Mouse (Mus musculus) large intestine, adult 2 months (tissue): ENCODE results near the gene Cacna2d2. TPM values are rescaled to one million over a fixed set of nuclear protein-coding genes. Genes with fewer than 3 reads are reported as not detected.

ENCODE experiments used
- DNase-seq: peaks from one replicate; pipeline ENCODE4 v3.0.0-alpha.2; 2012; ENCODE audit warnings: low read depth, low spot score
- WGBS: fragments of 180-500 bp; shearing (Covaris S2); methylation state at CpG from one replicate; pipeline ENCODE4 v1.1.7; 2018; 5-methylcytosine and 5-hydroxymethylcytosine counted together
- polyA plus RNA-seq: library from polyadenylated mRNA; depleted of rRNA; stranded (reverse); fragments of >200 nt; gene quantifications from 2 replicates; pipeline ENCODE4 v1.2.3, GENCODE M21; 2012

Gene Cacna2d2
- polyA plus RNA-seq, 1 experiment: 2.2 TPM

DNA sequence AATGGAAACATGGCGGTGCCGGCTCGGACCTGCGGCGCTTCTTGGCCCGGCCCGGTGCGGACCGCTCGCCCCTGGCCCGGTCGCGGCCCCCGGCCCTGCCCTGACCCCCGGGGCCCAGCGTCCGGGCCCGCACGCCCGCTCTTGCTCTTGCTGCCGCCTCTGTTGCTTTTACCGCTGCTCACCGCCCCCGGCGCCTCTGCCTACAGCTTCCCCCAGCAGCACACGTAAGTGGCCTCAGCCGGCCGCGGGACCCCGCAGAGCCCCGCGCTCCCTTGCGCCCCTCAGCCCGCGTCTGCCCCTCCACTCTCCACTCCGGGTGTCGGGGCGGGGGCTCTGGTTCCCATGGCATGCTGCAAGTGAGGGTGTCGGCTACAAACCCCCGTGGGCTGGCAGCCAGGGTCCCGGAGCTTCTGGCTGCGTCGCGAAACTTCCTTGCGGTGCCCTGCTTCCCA lies 674 bp downstream of the Cacna2d2 start:
- no peak for DNase-seq
- WGBS: 2% methylated on average over 43 of the region's 45 CpGs

DNA sequence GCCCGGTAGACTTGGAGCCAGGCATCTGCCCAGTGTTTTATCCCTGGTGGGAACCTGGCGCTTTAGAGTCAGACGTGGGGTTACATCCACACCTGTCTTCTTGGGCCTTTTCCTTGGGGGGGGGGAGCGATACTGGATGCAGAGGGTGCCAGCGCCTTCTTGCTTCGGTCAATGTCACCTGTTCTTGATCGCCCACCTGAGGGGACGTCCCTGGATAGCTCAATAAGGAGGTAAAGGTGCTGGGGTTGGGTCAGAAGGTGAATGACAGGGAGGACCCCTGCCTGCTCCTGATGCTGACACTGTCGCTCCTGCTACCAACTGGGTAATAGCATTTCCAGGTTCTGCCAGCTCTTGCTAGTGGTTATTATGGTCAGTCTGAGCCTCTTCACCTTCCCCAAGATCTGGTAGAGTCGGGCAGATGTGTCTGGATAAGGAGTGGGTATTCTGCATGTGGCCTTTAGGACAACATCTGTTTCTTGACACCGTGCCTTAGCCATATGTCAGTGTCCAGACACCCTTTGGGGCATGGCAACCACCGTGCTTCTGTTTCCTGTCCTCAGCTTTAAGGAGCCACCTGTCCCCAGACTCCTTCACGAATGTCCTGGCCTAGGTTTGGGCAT lies 1.4 kb downstream of the Cacna2d2 start:
- WGBS: 20% methylated on average over 13 of the region's 13 CpGs

DNA sequence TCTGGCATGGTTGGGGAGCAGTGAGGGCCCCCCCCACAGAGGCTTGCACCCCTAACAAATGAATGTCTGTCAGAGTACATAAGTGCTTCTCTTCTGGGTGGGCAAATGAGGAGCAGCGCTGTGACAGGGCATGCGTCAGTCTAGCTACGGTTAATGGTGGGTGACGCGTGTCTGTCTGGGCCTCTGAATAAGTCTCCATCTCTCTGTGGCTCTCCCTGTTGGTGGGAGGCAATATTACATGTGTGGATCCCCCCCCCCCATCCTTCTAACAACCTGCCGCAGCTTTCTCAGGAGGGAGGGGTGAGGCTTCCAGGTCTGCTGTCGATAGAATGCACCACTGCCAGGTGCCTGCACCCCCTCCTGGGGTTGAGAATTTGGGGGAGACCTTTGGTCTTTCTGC lies 3.7 kb downstream of the Cacna2d2 start:
- 55% methylated on average over 7 of the region's 7 CpGs for WGBS
- DNase-seq: no peak

More for the DNA sequence above, 1.4 kb downstream of the Cacna2d2 start:
- DNase-seq: no peak

DNA sequence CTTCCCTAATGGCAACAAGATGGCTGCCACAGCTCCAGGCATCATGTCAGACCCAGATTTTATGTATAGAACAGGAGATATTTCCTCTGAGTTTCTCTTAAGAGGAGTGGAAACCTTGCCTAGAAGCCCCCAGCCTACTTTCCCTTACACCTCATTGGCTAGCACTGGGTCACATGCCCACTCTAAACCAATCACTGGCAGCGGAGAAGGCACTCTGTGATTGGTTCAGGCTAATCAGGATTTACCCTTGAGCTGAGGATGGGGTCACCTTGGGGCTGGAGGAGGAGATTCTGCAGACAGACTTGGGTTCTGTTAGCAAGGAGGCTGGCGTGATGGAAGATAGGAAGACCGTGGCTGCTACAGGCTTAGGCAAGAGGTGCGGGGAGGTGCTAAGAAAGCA lies 10.0 kb downstream of the Cacna2d2 start:
- no peak for DNase-seq
- WGBS: 87% methylated on average over 4 of the region's 4 CpGs

DNA sequence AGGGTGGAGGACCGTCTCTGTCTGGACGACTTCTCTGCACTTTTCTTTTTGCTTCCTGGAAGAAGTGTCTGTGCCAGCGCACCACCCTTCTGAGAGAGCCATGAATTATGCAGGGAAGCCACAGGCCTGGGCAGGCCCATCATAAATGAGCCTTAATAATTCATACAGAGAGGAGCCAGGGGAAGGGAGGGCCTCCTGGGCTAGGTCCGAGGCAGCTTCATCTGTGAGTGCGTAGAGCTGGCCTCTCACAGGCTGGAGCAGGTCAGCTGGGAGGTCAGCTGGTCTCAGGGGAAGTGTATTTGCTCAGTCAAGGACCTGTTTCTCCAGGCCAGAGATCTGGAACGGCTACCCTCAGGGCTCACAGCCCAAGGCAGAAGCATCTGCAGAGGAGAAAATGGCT lies 17.7 kb downstream of the Cacna2d2 start:
- DNase-seq: no peak
- 28% methylated on average over 6 of the region's 6 CpGs for WGBS

DNA sequence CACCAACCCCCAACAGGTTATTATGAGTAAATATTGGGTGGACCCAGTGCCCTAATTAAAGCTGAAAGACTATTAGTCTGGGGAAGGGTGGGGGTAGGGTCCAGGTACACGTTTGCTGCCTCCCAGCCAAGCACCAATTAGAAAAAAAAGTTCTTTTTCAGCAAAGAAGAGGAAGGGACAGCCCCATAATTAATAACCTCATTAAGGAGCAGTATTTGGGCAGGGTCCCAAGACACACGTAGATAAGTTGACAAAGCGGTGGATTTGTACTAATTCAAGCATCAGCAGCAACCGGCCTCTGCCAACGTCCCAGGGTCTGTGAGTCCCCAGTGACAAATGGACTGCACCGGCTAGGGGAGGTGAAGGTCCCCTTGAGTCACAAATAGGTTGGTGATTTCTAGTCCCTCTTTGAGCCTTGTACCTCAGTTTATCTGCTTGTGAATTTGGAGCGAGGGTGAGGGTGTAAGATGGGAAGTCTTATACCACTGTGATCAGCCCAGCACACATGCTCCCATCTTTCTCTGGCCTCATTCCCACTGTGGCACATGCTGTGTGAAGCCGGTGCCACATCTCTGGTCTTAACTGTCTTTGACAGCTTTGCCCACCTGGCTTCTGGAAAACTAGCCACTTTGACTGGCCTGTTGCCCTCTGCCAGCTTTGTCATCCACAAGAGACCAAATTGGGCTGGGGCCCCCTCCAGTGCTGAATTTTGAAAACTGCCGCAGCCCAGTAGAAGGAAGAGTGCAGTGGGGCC lies 20.3 kb downstream of the Cacna2d2 start:
- no peak for DNase-seq
- WGBS: 77% methylated on average over 9 of the region's 9 CpGs

DNA sequence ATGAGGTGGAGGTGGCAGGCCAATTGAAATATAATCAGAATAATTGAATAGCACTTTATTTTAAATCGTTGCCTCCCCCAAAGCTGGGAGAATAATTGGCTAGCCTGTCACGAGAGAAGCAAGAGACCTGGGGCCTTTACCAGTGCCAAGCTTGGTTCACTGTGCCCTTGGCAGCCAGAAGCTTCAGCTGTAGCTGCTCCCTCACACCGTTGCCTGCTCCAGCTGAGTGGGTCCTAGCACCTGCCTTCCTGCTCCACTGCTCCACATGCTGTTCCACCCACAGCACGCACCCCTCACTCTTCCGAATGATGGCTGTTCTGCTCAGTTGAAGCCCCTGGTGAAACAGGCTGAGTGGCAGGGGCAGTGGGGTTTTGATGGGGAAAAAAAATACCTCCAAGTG lies 21.5 kb downstream of the Cacna2d2 start:
- WGBS: 76% methylated on average over 5 of the region's 5 CpGs
- no peak for DNase-seq

DNA sequence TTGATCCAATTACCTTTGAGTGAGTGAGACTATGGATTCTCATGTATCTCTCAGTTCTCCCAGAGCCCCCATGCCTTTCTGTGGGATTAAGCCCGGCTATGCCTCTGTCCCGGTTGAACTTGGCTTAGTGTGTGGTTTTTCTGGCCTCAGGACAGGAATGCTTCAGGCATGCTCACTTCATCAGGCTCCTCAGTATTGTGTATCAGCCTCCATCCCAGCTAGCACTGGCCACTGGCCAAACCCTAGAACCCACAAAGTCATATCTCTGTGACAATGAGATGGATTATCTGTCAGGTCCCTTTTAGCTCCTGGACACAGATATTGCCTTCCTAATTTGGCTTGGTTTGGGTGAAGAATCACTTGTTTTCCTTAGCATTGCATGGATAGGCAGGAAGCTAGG lies 23.5 kb downstream of the Cacna2d2 start:
- DNase-seq: no peak
- WGBS: 48% methylated on average over 2 of the region's 2 CpGs

DNA sequence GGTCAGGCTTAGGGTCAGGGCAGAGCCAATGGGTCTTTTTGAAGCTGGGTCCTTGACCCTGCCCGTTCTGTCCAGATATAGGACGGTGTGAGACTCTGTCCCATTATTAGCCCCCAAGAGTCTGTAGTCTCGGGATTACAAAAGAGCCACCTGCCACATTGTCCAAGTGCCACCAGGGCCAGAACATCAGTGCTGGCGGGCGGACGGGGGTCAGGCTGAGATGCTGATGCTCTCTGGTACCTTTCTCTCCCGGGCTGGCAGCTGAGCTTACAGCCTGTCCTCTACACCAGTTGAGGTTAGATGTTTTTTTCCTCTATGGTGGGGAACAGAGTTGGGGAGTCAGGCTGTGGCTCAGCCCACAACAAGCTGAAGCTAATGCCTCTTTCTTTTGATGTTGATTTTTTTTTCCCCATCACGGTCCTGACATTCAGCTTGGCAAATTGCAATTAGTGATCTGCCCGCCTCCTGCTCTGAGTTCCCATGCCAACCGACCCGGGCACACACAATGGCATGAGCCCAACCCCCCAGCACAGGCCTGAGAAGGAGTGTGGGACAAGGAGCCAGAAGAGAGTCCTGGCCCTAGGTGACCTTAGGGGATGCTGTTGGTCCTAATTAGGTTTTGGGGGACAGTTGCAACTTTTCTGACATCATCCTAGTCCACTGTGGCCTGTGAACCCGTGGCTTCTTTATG lies 25.2 kb downstream of the Cacna2d2 start:
- DNase-seq: no peak
- WGBS: 71% methylated on average over 12 of the region's 12 CpGs

DNA sequence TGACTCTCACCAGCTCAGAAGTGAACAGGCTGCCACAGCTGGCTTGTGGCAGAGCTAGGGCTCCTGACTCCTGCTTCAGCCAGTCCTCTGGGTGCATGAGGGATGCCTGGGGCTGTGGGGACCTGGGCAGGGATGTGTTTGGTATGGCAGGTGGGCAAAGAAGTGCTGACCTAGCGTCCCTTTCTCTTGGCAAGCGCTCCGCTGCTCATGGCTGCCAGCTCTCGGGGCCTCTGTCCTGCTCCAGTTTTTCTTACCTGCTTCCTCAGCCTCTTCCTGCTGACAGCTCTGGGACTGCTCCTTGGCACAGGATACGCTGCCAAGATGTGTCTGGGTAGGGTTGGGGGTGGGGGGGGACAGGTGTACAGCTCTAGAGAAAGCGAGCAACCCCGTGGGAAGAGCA lies 28.5 kb downstream of the Cacna2d2 start:
- no peak for DNase-seq
- 71% methylated on average over 7 of the region's 7 CpGs for WGBS

DNA sequence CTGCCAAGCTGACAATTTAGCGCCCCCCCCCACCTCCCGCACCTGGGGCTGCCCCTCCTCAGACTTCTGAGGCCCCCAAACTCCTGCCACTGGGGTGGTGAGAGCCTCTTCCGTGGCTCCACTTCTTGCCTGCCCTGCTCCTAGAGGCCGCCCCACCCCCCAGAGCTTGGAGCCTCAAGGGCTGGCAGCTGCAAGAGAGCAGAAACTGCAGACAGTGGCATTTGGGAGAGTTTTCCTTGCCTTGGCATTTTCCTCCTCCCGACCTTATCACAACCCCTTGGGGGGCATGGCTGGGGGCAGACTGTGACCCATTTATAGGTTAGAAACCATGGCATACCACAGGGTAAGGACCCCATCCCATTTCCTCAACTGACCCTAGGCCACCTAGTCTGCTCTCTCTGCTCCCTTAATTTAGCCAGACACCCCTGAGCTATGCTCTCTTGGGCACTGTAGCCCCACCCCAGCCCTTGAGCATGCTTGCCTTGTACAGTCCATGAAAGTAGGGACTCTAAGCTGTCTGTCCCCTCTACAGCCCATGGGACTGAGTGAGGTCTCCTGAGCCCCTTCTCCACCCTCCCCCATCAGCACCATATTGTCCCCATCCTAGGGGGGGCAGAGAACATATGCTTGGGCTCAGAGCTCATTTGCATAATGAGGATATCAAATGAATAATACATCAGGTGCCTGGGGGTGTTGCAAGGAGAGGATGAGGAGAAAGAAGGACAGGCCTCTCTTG lies 29.2 kb downstream of the Cacna2d2 start:
- 47% methylated on average over 5 of the region's 5 CpGs for WGBS
- no peak for DNase-seq

DNA sequence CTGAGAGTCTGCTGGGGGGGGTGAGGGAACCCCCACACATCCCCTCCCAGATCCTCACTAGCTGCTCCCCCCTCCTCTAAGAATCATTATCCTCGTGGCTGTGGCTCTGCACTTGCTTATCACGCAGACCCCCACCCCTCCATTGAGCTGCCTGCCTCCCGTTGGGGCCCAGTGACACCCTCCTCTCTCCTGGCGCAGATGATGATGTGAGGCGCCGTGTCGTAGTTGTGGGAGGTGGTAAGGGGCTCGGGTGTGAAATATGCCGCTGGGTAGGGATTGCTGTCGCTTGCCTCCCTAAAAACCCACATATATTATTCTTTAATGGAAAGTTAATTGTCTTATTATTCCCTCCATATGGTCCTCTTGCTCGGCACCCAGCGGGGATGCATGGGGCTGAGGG lies 31.0 kb downstream of the Cacna2d2 start:
- no peak for DNase-seq
- WGBS: 62% methylated on average over 12 of the region's 12 CpGs

DNA sequence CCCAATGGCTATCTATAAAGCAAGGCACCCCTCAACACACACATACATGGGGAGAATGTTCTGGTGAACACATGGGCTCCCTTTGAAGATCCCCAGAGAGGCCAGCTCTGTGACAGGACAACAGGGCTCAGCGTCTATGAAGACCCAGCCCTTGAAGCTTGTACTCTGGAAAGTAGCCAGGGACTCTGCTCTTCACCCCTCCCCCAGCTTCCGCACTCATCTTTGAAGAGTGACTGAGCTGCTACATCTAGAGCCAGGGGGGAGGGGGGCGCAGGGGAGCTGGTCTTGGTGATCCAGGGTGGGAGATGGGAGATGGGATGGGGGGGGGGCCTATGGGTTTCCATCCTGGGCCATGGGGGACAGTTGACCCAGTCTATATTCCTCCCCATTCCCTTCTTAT lies 33.1 kb downstream of the Cacna2d2 start:
- 71% methylated on average over 3 of the region's 3 CpGs for WGBS
- no peak for DNase-seq

DNA sequence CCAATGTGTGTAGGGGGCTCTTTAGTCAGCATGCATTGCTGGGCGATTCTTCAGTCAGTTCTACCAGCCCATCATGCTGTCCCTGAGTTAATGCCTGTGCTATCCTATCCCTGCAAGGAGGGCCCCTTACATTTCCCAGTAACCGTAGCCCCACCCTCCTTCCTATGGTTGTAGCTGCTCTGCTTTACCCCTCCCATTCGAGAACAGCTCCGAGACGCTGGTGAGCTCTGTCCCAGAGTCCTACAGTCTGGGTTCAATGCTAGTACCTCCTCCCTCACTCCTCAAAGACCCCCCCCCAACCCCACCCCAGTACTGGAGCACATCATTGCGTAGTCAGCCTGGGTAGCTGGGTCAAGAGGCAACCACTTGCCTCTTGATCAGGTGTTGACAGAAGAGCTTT lies 35.4 kb downstream of the Cacna2d2 start:
- DNase-seq: no peak
- WGBS: 13% methylated on average over 6 of the region's 6 CpGs

DNA sequence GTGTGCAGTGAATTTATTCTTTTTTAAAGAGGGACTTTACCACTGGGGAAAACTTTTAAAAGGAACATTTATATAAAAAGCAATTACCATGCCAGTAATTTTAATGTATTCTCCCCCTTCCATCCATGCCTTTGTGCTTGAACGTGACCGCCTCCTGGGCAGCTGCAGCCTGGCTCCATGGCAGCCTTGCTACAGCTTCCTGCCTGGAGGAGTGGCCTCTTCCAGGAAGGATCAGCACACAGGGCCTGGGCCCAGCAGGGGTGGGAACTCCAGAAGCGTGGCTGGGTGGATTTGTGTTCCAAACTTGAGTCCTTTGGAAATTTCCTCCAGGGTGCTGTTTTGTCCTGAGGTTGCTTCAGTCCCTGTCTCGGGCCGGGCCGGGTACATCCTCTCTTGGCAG lies 35.9 kb downstream of the Cacna2d2 start:
- 36% methylated on average over 6 of the region's 6 CpGs for WGBS
- no peak for DNase-seq

DNA sequence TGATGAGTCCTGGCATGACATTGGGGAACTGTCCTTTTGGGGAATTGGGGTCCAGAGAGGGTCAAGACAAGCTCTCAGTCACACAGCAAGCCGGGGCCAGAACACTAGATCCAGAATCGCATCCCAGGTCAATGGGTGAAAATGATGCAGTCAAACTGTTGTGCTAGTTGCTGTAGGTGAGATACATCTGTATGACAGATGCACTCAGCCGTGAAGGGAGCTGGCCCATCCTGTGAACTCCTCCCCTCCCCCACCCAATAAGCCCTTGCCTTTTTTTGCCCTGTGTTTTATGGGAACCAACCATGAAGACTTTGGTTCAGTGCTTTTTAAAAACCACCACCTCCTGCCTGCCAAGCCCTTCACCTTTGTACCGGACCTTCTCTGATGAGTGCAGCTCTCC lies 43.5 kb downstream of the Cacna2d2 start:
- DNase-seq: no peak
- WGBS: 66% methylated on average over 4 of the region's 4 CpGs

DNA sequence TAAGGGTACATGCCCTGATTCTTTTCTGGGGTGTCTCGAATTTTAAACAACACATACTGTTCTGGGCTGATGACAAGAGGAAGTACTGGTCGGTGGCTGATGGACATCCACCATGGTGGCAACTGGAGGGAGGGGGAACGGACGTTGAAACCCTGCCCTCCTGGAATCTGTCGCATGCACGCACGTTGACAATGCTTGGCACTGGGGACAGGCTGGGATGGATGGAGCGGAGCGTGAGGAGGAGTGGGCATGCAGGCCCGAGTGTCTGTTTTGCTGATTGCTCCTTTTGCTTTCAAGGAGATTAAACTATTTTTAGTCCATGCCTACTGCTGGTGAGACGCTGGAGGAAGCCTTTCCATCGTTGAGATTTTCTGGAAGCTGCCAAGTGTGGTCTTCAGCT lies 43.9 kb downstream of the Cacna2d2 start:
- DNase-seq: no peak
- 65% methylated on average over 12 of the region's 12 CpGs for WGBS

DNA sequence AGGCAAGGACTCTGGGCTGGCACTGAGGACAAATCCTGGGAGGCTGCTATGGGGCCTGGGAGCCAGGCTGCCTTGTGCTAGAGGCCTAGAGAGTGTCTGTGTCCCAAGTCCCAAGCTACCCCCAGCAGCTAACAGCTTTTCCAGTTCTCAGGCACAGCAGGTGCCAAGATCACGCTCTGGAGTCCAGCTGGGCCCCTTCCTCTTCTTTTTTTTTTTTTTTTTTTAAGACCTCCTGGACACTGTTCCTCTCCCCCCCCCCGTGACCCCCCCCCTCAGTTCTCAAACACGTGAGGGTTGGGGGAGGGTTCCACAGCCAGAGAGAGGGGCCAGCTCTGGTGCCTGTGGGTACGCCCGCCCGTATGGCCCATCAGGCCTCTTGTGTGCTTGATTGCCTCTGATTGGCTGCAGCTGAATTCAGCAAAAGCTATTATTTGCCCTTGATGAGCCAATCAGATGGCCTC lies 45.6 kb downstream of the Cacna2d2 start:
- 58% methylated on average over 4 of the region's 6 CpGs for WGBS
- DNase-seq: no peak

DNA sequence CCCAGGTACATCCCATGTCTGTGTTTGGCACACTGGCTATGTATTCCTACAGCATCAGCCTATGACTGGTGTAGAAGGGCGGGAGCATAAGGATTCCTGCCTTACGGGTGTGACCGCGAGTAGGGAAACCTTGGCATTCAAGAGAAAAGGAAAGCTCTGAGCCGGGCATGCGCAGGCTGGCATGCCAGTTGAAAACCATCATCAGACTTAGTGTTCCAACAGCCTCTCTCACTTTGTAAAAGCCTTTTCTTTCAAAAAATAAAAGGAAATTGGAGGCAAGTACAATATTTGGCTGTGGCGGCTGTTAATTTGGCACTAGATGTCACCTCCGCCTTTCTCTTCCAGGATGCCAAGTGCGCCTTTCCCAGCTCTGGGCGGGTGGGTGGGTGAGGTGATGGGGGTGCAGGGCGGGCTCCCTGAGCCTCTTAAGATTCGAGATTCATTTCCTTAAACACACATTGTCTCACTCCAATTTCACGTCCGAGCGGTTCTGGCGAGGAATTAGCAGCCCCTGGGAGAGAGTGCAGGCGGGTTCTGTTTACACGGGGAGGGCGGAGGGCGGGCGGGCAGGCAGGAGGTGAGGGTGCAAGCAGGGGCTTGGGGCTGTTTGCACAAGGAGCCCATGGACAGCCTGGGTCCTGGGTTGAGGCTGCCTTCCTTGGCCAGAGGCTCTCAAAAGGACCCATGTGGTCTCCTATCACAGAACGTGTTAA lies 49.5 kb downstream of the Cacna2d2 start:
- 22% methylated on average over 22 of the region's 22 CpGs for WGBS

DNA sequence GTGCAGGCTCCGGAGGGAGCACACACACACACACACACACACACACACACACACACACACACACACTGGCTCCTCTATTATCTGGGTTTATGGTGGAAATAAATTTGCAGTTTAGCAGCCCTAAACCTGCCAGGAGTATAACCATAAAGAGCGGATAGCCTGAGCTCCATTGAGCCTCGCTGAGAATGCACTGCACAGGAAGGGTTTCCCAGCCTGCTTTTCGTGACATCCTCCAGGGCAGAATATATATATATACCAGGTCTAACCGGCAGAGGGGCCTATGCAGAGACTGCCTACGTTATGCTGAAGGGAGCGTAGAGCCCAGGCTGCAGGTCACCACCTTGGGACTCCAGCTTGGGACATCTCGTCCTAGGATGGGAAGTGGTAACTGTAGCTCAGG lies 52.0 kb downstream of the Cacna2d2 start:
- DNase-seq: no peak
- WGBS: 33% methylated on average over 8 of the region's 8 CpGs

More for the DNA sequence above, 49.5 kb downstream of the Cacna2d2 start:
- no peak for DNase-seq
